Mouse (Mus musculus) adipocyte (in vitro differentiated cells): ENCODE data around the gene Gm21680.
"Not testable (repeated sequence)": the region's sequence is repeated elsewhere in the genome, so short reads cannot be mapped to it uniquely, and the experiment has no call there.

Experiments
- DNase-seq: peaks from one replicate; pipeline ENCODE4 v3.0.0-alpha.2; 2016; ENCODE audit warnings: low spot score

The Gm21680 gene

DNA sequence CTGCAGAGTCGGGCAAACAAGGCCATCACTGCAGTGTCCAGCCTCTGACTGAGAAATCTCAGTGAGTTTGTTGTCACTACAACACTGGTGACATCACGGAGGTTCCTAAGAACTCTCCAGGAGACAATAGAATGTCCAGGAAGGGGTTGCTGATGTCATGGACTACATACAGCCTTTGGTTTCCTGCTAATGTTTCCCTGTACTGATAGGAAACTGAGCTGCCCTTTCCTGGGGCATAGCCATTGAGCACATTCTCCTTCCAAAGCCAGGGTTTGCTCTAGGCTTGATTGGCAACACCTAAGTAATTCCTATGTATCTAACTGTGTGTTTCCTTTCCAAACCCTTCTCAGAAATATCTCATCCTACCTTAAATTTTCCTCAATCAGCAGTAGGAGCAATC, at the start of gene Gm21680:
Gm21680 (minus strand) TSS at position 101 of the 400 bp plus-strand sequence.
- DNase-seq: not testable (repeated sequence)

DNA sequence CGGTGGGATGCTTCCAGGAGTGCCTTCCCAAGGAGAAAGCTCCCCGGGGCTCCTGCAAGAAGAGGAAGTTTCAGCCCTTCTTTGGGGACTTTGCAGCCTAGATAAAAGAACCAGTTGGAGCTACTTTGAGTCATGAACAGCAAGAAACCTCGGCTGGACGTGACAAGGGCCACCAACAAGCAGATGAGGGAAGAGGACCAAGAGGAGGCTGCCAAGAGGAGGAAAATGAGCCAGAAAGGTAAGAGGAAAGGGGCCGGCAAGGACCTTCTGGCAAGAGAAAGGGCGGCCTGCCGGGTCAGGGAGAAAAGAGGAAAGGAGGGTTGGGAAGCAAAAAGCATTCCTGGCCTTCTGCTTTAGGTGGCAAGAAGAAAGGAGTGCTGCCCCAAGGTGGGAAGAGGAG, 35.2 kb upstream of the Gm21680 start:
- not testable (repeated sequence) for DNase-seq

DNA sequence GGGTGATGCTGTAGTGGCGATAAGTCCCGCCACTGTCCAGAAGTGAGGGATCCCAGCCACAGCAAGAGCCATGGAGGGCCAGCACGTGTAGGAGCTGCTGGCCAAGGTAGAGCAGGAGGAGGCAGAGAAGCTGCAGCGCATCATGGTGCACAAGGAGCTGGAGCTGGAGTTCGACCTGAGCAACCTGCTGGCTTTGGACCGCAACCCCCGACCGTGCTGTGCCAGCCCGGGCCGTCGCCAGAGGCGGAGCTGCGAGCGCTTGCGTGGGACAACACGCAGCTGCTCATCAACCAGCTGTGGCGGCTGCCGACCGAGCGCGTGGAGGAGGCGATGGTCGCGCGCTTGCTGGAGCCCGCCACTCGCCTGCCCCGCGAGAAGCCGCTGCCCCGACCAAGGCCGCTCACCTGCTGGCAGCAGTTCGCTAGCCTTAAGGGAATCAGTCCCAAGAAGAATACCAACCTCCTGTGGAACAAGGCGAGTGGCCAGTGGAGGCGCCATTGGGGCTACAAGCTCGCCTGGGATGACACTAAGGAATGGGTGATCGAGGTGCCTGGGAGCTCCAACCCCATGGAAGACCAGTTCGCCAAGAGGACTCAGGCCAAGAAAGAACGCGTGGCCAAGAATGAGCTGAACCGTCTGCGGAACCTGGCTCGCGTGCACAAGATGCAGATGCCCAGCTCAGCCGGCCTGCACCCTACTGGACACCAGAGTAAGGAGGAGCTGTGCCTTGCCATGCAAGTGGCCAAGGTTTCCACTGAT, 34.7 kb upstream of the Gm21680 start:
- not testable (repeated sequence) for DNase-seq

DNA sequence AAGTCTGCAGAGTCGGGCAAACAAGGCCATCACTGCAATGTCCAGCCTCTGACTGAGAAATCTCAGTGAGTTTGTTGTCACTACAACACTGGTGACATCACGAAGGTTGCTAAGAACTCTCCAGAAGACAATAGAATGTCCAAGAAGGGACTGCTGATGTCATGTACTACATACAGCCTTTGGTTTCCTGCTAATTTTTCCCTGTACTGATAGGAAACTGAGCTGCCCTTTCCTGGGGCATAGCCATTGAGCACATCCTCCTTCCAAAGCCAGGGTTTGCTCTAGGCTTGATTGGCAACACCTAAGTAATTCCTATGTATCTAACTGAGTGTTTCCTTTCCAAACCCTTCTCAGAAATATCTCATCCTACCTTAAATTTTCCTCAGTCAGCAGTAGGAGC, 32.2 kb upstream of the Gm21680 start, which contains the start of gene Gm1979:
Gm1979 (minus strand) TSS at position 101 of the 400 bp plus-strand sequence.
- DNase-seq: not testable (repeated sequence)

DNA sequence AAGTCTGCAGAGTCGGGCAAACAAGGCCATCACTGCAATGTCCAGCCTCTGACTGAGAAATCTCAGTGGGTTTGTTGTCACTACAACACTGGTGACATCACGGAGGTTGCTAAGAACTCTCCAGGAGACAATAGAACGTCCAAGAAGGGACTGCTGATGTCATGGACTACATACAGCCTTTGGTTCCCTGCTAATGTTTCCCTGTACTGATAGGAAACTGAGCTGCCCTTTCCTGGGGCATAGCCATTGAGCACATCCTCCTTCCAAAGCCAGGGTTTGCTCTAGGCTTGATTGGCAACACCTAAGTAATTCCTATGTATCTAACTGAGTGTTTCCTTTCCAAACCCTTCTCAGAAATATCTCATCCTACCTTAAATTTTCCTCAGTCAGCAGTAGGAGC, 16.1 kb upstream of the Gm21680 start, which contains the start of gene Gm21698:
Gm21698 (minus strand) TSS at position 101 of the 400 bp plus-strand sequence.
- not testable (repeated sequence) for DNase-seq

DNA sequence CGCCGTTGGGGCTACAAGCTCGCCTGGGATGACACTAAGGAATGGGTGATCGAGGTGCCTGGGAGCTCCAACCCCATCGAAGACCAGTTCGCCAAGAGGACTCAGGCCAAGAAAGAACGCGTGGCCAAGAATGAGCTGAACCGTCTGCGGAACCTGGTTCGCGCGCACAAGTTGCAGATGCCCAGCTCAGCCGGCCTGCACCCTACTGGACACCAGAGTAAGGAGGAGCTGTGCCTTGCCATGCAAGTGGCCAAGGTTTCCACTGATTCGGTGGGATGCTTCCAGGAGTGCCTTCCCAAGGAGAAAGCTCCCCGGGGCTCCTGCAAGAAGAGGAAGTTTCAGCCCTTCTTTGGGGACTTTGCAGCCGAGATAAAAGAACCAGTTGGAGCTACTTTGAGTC, 15.4 kb downstream of the Gm21680 start:
- not testable (repeated sequence) for DNase-seq

DNA sequence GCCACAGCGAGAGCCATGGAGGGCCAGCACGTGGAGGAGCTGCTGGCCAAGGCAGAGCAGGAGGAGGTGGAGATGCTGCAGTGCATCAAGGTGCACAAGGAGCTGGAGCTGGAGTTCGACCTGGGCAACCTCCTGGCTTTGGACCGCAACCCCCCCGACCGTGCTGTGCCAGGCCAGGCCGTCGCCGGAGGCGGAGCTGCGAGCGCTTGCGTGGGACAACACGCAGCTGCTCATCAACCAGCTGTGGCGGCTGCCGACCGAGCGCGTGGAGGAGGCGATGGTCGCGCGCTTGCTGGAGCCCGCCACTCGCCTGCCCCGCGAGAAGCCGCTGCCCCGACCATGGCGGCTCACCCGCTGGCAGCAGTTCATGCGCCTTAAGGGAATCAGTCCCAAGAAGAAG, 15.9 kb downstream of the Gm21680 start:
- DNase-seq: not testable (repeated sequence)

DNA sequence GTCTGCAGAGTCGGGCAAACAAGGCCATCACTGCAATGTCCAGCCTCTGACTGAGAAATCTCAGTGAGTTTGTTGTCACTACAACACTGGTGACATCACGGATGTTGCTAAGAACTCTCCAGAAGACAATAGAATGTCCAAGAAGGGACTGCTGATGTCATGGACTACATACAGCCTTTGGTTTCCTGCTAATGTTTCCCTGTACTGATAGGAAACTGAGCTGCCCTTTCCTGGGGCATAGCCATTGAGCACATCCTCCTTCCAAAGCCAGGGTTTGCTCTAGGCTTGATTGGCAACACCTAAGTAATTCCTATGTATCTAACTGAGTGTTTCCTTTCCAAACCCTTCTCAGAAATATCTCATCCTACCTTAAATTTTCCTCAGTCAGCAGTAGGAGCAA, 18.1 kb downstream of the Gm21680 start, which contains the start of gene Gm21671:
Gm21671 (minus strand) TSS at position 101 of the 400 bp plus-strand sequence.
- DNase-seq: not testable (repeated sequence)

DNA sequence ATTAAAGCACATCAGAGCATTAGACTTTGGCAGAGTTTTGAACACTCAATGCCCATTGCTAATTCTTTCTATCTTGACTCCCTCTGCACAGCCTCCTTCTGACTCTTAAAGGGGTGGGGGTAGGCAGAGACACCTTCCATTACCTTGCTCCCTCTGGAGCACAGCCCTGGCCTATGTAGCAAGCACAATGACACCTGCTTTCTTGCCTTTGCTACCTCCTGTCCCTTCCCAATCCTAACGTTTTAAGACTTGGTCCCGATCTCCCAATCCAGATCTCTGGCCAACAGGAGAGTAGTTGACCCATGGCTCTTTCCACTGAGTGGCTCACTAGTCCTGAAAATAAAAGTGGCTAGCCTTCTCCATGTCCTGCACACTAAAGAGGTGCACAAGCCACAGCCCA, 27.1 kb downstream of the Gm21680 start:
- DNase-seq: not testable (repeated sequence)

DNA sequence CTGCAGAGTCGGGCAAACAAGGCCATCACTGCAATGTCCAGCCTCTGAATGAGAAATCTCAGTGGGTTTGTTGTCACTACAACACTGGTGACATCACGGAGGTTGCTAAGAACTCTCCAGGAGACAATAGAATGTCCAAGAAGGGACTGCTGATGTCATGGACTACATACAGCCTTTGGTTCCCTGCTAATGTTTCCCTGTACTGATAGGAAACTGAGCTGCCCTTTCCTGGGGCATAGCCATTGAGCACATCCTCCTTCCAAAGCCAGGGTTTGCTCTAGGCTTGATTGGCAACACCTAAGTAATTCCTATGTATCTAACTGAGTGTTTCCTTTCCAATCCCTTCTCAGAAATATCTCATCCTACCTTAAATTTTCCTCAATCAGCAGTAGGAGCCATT, 30.2 kb downstream of the Gm21680 start, which contains the start of gene Gm21663:
Gm21663 (minus strand) TSS at position 101 of the 400 bp plus-strand sequence.
- DNase-seq: not testable (repeated sequence)
